Mouse (Mus musculus): Measurements from ENCODE around the gene Ccnl2. TPM values are rescaled to one million over a fixed set of nuclear protein-coding genes. Genes with fewer than 3 reads are reported as not detected.

Ccnl2 gene
- polyA plus RNA-seq, 1 experiment, result 18.8 TPM

DNA sequence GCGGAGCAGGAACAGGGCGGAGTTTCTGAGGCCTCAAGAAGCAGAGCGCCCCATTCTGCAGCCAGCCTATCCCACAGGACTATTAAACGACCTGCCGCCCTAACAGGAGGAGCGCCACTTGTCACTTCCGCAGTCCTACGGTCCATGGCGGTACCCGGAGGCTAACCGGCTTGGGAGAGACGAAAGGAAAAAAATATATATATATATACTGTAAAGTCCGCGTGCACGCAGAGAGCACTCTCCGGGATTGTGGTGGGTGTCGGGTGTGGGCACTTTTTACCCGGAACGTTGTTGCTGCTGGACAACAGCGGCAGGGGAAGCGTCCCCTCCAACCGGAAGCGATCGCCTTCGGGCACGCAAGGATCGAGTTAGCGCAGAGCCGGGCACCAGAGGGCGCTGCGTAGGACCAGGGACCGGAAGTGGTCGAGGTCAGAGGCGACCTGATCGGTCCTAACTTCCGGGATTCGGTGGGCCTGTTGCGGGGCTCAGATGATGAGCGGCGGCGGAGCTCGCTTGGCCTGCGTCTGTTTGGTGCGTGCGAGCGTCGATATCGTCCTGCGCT lies 19.0 kb downstream of the Ccnl2 start, which contains the start of gene Aurkaip1:
TSS of gene Aurkaip1 (plus strand) at position 68 of the 562 bp plus-strand sequence.
- H3K27me3 ChIP-seq (ENCODE audit: control insufficient read depth, insufficient read depth, insufficient read length), result no peaks in the 10 kb centered on the region
- H3K79me3 ChIP-seq (ENCODE audit: low read depth), result peaks cover 16% of the 10 kb centered on the region
- peaks cover 19% of the 10 kb centered on the region for H3K79me2 ChIP-seq (ENCODE audit: control insufficient read depth, insufficient read depth)
- peak within 1 kb of the TSS; percentile 74 for H3K4me3 ChIP-seq (ENCODE audit: insufficient read depth, poor library complexity, severe bottlenecking)
- peaks cover 29% of the 10 kb centered on the region for H3K36me3 ChIP-seq (ENCODE audit: control insufficient read depth, insufficient read depth)
- TF ChIP-seq CTCF (IDR thresholded peaks at IDR 0.05; ENCODE audit: control insufficient read depth, insufficient read depth, insufficient read length) (peak; percentile 94), USF1 (IDR thresholded peaks at IDR 0.05; ENCODE audit: low read depth) (no peak), FOSL1 (IDR thresholded peaks at IDR 0.05; ENCODE audit: insufficient read depth, low read length, poor library complexity, severe bottlenecking) (no peak), MYOG (IDR thresholded peaks at IDR 0.05; ENCODE audit: control insufficient read depth, extremely low read depth, insufficient read length) (no peak), MAX (IDR thresholded peaks at IDR 0.05) (peak; percentile 37), MYOD1 (IDR thresholded peaks at IDR 0.05; ENCODE audit: control insufficient read depth, insufficient read length, low read depth) (no peak), CEBPB (IDR thresholded peaks at IDR 0.05; ENCODE audit: low read depth) (no peak)
- peak within 1 kb of the TSS; percentile 93 for H3ac ChIP-seq (ENCODE audit: control insufficient read depth, insufficient read length, low read depth)

DNA sequence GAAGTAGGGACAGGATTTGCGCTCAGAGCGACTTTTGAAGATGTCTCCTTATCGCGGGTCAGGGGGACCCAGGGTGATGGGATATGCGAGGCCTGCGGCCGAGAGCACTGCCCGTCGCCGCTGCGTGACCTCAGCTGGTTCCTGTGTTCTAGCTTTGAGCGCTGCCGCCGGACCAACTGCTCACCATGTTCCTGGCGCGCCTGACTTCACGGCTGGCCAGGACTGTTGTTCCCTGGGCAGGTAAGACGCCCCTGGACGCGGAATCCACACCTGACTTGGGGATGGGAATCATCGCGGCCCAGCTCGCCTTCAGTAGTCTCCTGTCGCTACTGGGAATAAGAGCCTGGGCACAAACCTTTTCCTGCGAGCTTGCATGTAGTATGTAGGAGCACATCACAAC lies 19.5 kb downstream of the Ccnl2 start:
- H3K79me3 ChIP-seq (ENCODE audit: low read depth), result peaks cover 16% of the 10 kb centered on the region
- peaks cover 24% of the 10 kb centered on the region for H3K36me3 ChIP-seq (ENCODE audit: control insufficient read depth, insufficient read depth)
- TF ChIP-seq MYOD1 (IDR thresholded peaks at IDR 0.05; ENCODE audit: control insufficient read depth, insufficient read length, low read depth) (no peak), CEBPB (IDR thresholded peaks at IDR 0.05; ENCODE audit: low read depth) (no peak), MAX (IDR thresholded peaks at IDR 0.05) (no peak), CTCF (IDR thresholded peaks at IDR 0.05; ENCODE audit: control insufficient read depth, insufficient read depth, insufficient read length) (no peak), USF1 (IDR thresholded peaks at IDR 0.05; ENCODE audit: low read depth) (no peak), FOSL1 (IDR thresholded peaks at IDR 0.05; ENCODE audit: insufficient read depth, low read length, poor library complexity, severe bottlenecking) (no peak), MYOG (IDR thresholded peaks at IDR 0.05; ENCODE audit: control insufficient read depth, extremely low read depth, insufficient read length) (no peak)
- peaks cover 19% of the 10 kb centered on the region for H3K79me2 ChIP-seq (ENCODE audit: control insufficient read depth, insufficient read depth)
- H3K27me3 ChIP-seq (ENCODE audit: control insufficient read depth, insufficient read depth, insufficient read length), result no peaks in the 10 kb centered on the region
- H3ac ChIP-seq (ENCODE audit: control insufficient read depth, insufficient read length, low read depth), result peak overlapping the region; percentile 93
- H3K4me3 ChIP-seq (ENCODE audit: insufficient read depth, poor library complexity, severe bottlenecking), result peak overlapping the region; percentile 74

DNA sequence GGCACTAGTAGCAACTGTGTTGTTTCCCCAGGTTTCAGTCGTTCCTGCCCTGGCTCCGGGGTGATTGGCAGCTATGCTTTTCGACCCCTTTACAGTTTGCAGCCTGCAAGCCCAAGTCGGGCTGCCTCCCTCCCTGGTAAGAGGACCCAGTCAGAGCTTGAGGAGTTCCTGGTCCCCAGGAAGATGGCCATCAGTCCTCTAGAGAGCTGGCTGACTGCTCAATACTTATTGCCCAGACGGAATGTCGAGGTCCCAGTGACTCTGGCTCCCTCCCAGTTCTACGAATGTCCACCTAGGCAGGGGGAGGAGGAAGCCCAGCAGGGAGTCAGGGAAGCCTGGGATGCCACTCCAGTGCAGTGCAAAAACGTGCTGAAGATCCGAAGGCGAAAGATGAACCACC lies 20.0 kb downstream of the Ccnl2 start:
- TF ChIP-seq MYOG (IDR thresholded peaks at IDR 0.05; ENCODE audit: control insufficient read depth, extremely low read depth, insufficient read length) (no peak), MAX (IDR thresholded peaks at IDR 0.05) (no peak), CTCF (IDR thresholded peaks at IDR 0.05; ENCODE audit: control insufficient read depth, insufficient read depth, insufficient read length) (no peak), MYOD1 (IDR thresholded peaks at IDR 0.05; ENCODE audit: control insufficient read depth, insufficient read length, low read depth) (no peak), CEBPB (IDR thresholded peaks at IDR 0.05; ENCODE audit: low read depth) (no peak), USF1 (IDR thresholded peaks at IDR 0.05; ENCODE audit: low read depth) (no peak), FOSL1 (IDR thresholded peaks at IDR 0.05; ENCODE audit: insufficient read depth, low read length, poor library complexity, severe bottlenecking) (no peak)
- peaks cover 19% of the 10 kb centered on the region for H3K79me2 ChIP-seq (ENCODE audit: control insufficient read depth, insufficient read depth)

DNA sequence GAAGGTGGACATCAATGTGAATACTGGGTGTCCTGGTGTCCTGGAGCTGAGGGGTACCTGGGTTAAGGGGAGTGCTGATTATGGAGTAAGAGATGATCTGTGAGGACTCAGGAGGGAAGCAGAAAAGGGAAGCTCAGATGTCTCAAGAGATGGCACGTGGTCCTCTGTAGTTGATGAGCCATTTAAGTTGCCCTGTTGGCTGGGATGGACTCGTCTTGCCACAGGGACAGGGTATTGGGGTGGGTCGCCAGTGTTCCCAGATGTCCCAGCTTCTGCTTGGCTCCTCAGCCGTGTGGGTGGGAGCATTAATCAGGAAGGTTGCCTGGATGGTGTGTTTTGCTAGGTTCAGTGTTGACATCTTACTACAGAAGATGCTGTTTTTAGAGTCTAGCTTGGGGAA lies 20.9 kb downstream of the Ccnl2 start:
- TF ChIP-seq FOSL1 (IDR thresholded peaks at IDR 0.05; ENCODE audit: insufficient read depth, low read length, poor library complexity, severe bottlenecking) (no peak), CEBPB (IDR thresholded peaks at IDR 0.05; ENCODE audit: low read depth) (no peak), MYOG (IDR thresholded peaks at IDR 0.05; ENCODE audit: control insufficient read depth, extremely low read depth, insufficient read length) (no peak), CTCF (IDR thresholded peaks at IDR 0.05; ENCODE audit: control insufficient read depth, insufficient read depth, insufficient read length) (no peak), MYOD1 (IDR thresholded peaks at IDR 0.05; ENCODE audit: control insufficient read depth, insufficient read length, low read depth) (no peak), USF1 (IDR thresholded peaks at IDR 0.05; ENCODE audit: low read depth) (no peak), MAX (IDR thresholded peaks at IDR 0.05) (no peak)
- Histone ChIP-seq H3K27me3 (ENCODE audit: control insufficient read depth, insufficient read depth, insufficient read length) (no peaks in the 10 kb centered on the region), H3K4me3 (ENCODE audit: insufficient read depth, poor library complexity, severe bottlenecking) (no peak overlapping the region), H3K79me3 (ENCODE audit: low read depth) (peaks cover 16% of the 10 kb centered on the region), H3K36me3 (ENCODE audit: control insufficient read depth, insufficient read depth) (peaks cover 11% of the 10 kb centered on the region), H3ac (ENCODE audit: control insufficient read depth, insufficient read length, low read depth) (no peak overlapping the region), H3K79me2 (ENCODE audit: control insufficient read depth, insufficient read depth) (peaks cover 19% of the 10 kb centered on the region)

More for the DNA sequence above, 20.0 kb downstream of the Ccnl2 start:
- Histone ChIP-seq H3ac (ENCODE audit: control insufficient read depth, insufficient read length, low read depth) (peak overlapping the region; percentile 93), H3K36me3 (ENCODE audit: control insufficient read depth, insufficient read depth) (peaks cover 19% of the 10 kb centered on the region), H3K4me3 (ENCODE audit: insufficient read depth, poor library complexity, severe bottlenecking) (peak overlapping the region; percentile 74), H3K79me3 (ENCODE audit: low read depth) (peaks cover 16% of the 10 kb centered on the region), H3K27me3 (ENCODE audit: control insufficient read depth, insufficient read depth, insufficient read length) (no peaks in the 10 kb centered on the region)

DNA sequence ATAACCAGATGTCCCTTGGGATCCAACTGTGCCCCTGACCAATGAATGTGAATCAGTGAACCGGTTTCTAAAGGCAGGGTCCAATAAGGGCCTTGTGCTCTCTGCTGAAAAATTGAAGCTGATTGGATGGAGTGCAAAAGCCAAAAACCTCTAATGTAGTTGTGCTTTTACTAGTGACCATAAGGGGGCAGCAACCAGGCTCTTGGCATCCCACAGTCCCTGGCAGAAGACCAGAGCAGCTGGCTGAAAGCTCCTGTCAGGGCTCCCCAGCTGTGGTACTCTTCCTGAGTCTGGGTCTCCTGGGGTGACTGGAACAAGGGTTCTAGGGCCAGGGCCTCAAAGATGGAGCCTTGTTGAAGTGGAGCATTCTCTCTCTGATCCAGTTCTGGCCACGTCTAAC lies 21.5 kb downstream of the Ccnl2 start:
- Histone ChIP-seq H3K79me3 (ENCODE audit: low read depth) (peaks cover 16% of the 10 kb centered on the region), H3K4me3 (ENCODE audit: insufficient read depth, poor library complexity, severe bottlenecking) (no peak overlapping the region), H3K79me2 (ENCODE audit: control insufficient read depth, insufficient read depth) (peaks cover 19% of the 10 kb centered on the region), H3K27me3 (ENCODE audit: control insufficient read depth, insufficient read depth, insufficient read length) (no peaks in the 10 kb centered on the region), H3K36me3 (ENCODE audit: control insufficient read depth, insufficient read depth) (peaks cover 11% of the 10 kb centered on the region), H3ac (ENCODE audit: control insufficient read depth, insufficient read length, low read depth) (no peak overlapping the region)
- no peak for TF ChIP-seq MAX (IDR thresholded peaks at IDR 0.05)
- no peak for TF ChIP-seq FOSL1 (IDR thresholded peaks at IDR 0.05; ENCODE audit: insufficient read depth, low read length, poor library complexity, severe bottlenecking)
- no peak for TF ChIP-seq MYOG (IDR thresholded peaks at IDR 0.05; ENCODE audit: control insufficient read depth, extremely low read depth, insufficient read length)
- TF ChIP-seq MYOD1 (IDR thresholded peaks at IDR 0.05; ENCODE audit: control insufficient read depth, insufficient read length, low read depth), result no peak
- no peak for TF ChIP-seq USF1 (IDR thresholded peaks at IDR 0.05; ENCODE audit: low read depth)
- TF ChIP-seq CTCF (IDR thresholded peaks at IDR 0.05; ENCODE audit: control insufficient read depth, insufficient read depth, insufficient read length), result peak; percentile 42
- TF ChIP-seq CEBPB (IDR thresholded peaks at IDR 0.05; ENCODE audit: low read depth), result no peak

All from C2C12 (cell line).